ENCODE assay signal across 8 mouse cellular contexts in the genomic region with DNA sequence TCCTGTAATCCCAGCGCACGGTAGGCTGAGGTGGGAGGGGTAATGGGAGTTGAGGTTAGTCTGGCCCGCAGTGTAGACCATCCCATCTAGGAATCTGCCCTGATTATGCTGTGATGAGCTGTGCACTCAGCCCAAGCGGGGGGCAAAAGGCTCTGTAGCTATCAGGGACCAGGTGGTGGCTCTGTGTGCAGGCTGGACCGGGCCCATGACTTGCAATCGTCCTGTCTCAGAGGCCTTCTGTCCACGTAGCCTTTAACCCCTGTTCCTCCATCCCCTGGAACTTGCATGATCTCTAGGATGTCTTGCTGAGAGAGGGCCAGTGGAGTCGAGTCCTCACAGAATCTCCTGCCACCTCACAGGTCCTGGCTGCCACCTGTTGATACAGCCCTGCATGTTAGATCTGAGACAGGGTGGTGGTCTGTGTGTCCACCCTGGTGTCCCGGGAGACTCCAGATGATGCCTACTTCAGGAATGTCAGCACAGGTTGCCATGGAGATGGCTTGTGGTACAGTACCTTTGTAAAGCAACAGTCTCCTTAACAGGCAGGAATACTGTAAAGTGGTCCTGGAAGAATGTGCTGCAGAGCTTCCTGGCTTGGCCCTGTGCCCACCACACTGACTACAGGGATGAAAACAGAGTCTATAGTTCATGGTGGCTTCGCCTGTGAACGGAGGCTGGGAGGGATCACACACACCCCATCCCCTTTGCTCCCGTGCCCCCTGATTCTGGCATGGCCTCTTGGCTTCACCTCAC. TPM values are rescaled to one million over a fixed set of nuclear protein-coding genes. Genes with fewer than 3 reads are reported as not detected.
DNase-seq lines count a peak whose midpoint lies in the region; ATAC-seq lines count a peak whose summit lies in the region.

No protein-coding gene starts in this region.

- intact Hi-C loops in heart, postnatal 36 days (cut with DNase I), result loop anchor here (2.0 kb wide), 2 partner anchors 34 to 50 kb away; no protein-coding TSS in a partner anchor

- DNase-seq in heart, postnatal 36 days, result no peak
- peak; percentile 29 for DNase-seq in Muller cell, postnatal 12 days (ENCODE audit: inconsistent ontology term)
- no peak for DNase-seq in left cerebral cortex, adult 18-20 months (ENCODE audit: low spot score in 2 of 2)
- DNase-seq in ovary, postnatal 36 days (ENCODE audit: low spot score), result no peak

- no peaks in the 10 kb centered on the region for H3K9me3 ChIP-seq in heart, embryonic 14.5 days (ENCODE audit: control insufficient read depth, low read length)
- no peaks in the 10 kb centered on the region for H3K9me3 ChIP-seq in forebrain, embryonic 13.5 days (replicated peaks)
- H3K9me3 ChIP-seq in midbrain, embryonic 13.5 days, result no peaks in the 10 kb centered on the region

- peaks cover 53 to 78% of the 10 kb centered on the region in 2 experiments for H3K4me1 ChIP-seq in heart, embryonic 14.5 days (ENCODE audit: control insufficient read depth in 2 of 2, insufficient read depth in 2 of 2, low read length in 2 of 2)
- peaks cover 85% of the 10 kb centered on the region for H3K4me1 ChIP-seq in forebrain, embryonic 13.5 days
- H3K4me1 ChIP-seq in midbrain, embryonic 13.5 days (replicated peaks), result peaks cover 88% of the 10 kb centered on the region

- ATAC-seq in heart, embryonic 14.5 days (ENCODE audit: insufficient number of reproducible peaks, insufficient read depth, low FRiP score, low read depth), result no peak
- no peak for ATAC-seq in forebrain, embryonic 13.5 days
- ATAC-seq in midbrain, embryonic 13.5 days, result no peak
- ATAC-seq in erythroid progenitor cell, adult 5-6 weeks (replicated peaks; ENCODE audit: low FRiP score, poor library complexity, severe bottlenecking), result no peak

- peak overlapping the region in 1 of 2 experiments; percentile 78; a peak in 1 of 4 replicates for H3K27ac ChIP-seq in heart, embryonic 14.5 days (replicated peaks in 1 of 2; ENCODE audit: control insufficient read depth in 1 of 2, insufficient read depth in 1 of 2, low read depth in 2 of 2, low read length in 2 of 2)
- peak overlapping the region; percentile 97 for H3K27ac ChIP-seq in forebrain, embryonic 13.5 days
- peak overlapping the region; percentile 91 for H3K27ac ChIP-seq in midbrain, embryonic 13.5 days

- no peak overlapping the region for H3K4me3 ChIP-seq in heart, embryonic 14.5 days (ENCODE audit: control insufficient read depth in 1 of 2, insufficient read depth in 1 of 2, low read depth in 1 of 2, low read length in 2 of 2)
- no peak overlapping the region for H3K4me3 ChIP-seq in forebrain, embryonic 13.5 days
- no peak overlapping the region for H3K4me3 ChIP-seq in midbrain, embryonic 13.5 days (replicated peaks)

- H3K27me3 ChIP-seq in heart, embryonic 14.5 days (ENCODE audit: control insufficient read depth, insufficient read depth, low read length), result no peaks in the 10 kb centered on the region
- no peaks in the 10 kb centered on the region for H3K27me3 ChIP-seq in forebrain, embryonic 13.5 days
- H3K27me3 ChIP-seq in midbrain, embryonic 13.5 days, result no peaks in the 10 kb centered on the region

- H3K36me3 ChIP-seq in heart, embryonic 14.5 days (ENCODE audit: control insufficient read depth, insufficient read depth, low read length), result no peaks in the 10 kb centered on the region
- H3K36me3 ChIP-seq in forebrain, embryonic 13.5 days (ENCODE audit: poor library complexity, severe bottlenecking), result no peaks in the 10 kb centered on the region
- H3K36me3 ChIP-seq in midbrain, embryonic 13.5 days, result no peaks in the 10 kb centered on the region

- WGBS in heart, embryonic 14.5 days, result 60% methylated on average over 12 of the region's 12 CpGs
- 61% methylated on average over 12 of the region's 12 CpGs for WGBS in forebrain, embryonic 13.5 days
- 65% methylated on average over 12 of the region's 12 CpGs for WGBS in midbrain, embryonic 13.5 days

- H3K9ac ChIP-seq in heart, embryonic 14.5 days (ENCODE audit: low read length), result peak overlapping the region; percentile 10; the same call in 1 of the 2 replicates
- no peak overlapping the region; the same call in 1 of the 2 replicates for H3K9ac ChIP-seq in forebrain, embryonic 13.5 days
- H3K9ac ChIP-seq in midbrain, embryonic 13.5 days (replicated peaks), result peak overlapping the region; percentile 40

- H3K4me2 ChIP-seq in heart, embryonic 14.5 days (ENCODE audit: low read length), result no peak overlapping the region
- H3K4me2 ChIP-seq in forebrain, embryonic 13.5 days, result peak overlapping the region; percentile 29
- no peak overlapping the region for H3K4me2 ChIP-seq in midbrain, embryonic 13.5 days (replicated peaks)

RNA-seq across cellular contexts. Expression of a gene that starts 51.9 kb away (rescaled TPM):
- polyA plus RNA-seq in heart, embryonic 14.5 days (2014; fragmentation: Nextera tagmentation; extraction: Ambion mirVana), result 58.5 and 60.5 TPM in 2 replicates
- total RNA-seq in heart, postnatal 36 days (2021), result 10 to 100 TPM; 32.1 to 34.2 TPM
- polyA plus RNA-seq in forebrain, embryonic 13.5 days (2015; fragmentation: Nextera tagmentation; extraction: Ambion mirVana), result 31.1 and 38.6 TPM in 2 replicates
- 47.2 and 53.5 TPM in 2 replicates for polyA plus RNA-seq in midbrain, embryonic 13.5 days (2015; fragmentation: Nextera tagmentation; extraction: Ambion mirVana)
- total RNA-seq in left cerebral cortex, adult 18-20 months (2021), result 10 to 100 TPM; 51.5 to 60.6 TPM
- 25.2 TPM in 1 of 2 replicates, not detected in the other for total RNA-seq in erythroid progenitor cell, adult 5-6 weeks (2015; ENCODE audit: low replicate concordance)
- 15.5 TPM in 1 of 2 replicates, not detected in the other for total RNA-seq in erythroid progenitor cell, adult 5-6 weeks (2017; ENCODE audit: low replicate concordance)
